Mouse (Mus musculus): Measurements from ENCODE around the gene Tm7sf2.

Gene Tm7sf2

GRCm38 (mm10) chr19:6067724-6068415 lies at the start of gene Tm7sf2:
TSS of gene Tm7sf2 (minus strand) at chr19:6068373.
- peak; percentile 78 to 86 for DNase-seq

GRCm38 (mm10) chr19:6117346-6117985 lies 49.3 kb upstream of the Tm7sf2 start:
- no peak for DNase-seq

- DNase-seq = no peak
Observed at GRCm38 (mm10) chr19:6116113-6116850, 48.1 kb upstream of the Tm7sf2 start.

- DNase-seq = no peak
Observed at GRCm38 (mm10) chr19:6113116-6113515, 44.9 kb upstream of the Tm7sf2 start.

- DNase-seq = no peak
Observed at GRCm38 (mm10) chr19:6105586-6105985, 37.4 kb upstream of the Tm7sf2 start, which contains the start of gene Naaladl1. TSS of gene Naaladl1 (plus strand) at chr19:6105782.

- DNase-seq = no peak
Observed at GRCm38 (mm10) chr19:6104476-6104875, 36.3 kb upstream of the Tm7sf2 start.

GRCm38 (mm10) chr19:6102169-6102853 lies 34.1 kb upstream of the Tm7sf2 start:
- DNase-seq = no peak

GRCm38 (mm10) chr19:6101186-6101585 lies 33.0 kb upstream of the Tm7sf2 start:
- no peak for DNase-seq

- DNase-seq = no peak
Observed at GRCm38 (mm10) chr19:6097847-6098246, 29.7 kb upstream of the Tm7sf2 start.

GRCm38 (mm10) chr19:6094119-6094518 lies 25.9 kb upstream of the Tm7sf2 start, which contains the start of gene AC131692.1:
TSS of gene AC131692.1 (plus strand) at chr19:6094419.
- DNase-seq = no peak

- no peak for DNase-seq
Observed at GRCm38 (mm10) chr19:6088841-6089240, 20.7 kb upstream of the Tm7sf2 start.

GRCm38 (mm10) chr19:6085417-6085879 lies 17.3 kb upstream of the Tm7sf2 start:
- no peak for DNase-seq

- DNase-seq = peak; percentile 98 to 99
Observed at GRCm38 (mm10) chr19:6084478-6085248, 16.5 kb upstream of the Tm7sf2 start, which contains the start of the genes Zfpl1 and Cdca5. TSS of gene Zfpl1 (minus strand) at chr19:6084956. TSS of gene Cdca5 (plus strand) at chr19:6084983.

- no peak for DNase-seq
Observed at GRCm38 (mm10) chr19:6082156-6082555, 14.0 kb upstream of the Tm7sf2 start, which contains the start of gene Gm28374. TSS of gene Gm28374 (minus strand) at chr19:6082256.

- DNase-seq = no peak
Observed at GRCm38 (mm10) chr19:6079983-6080480, 11.9 kb upstream of the Tm7sf2 start, which contains the start of gene Tmem262. TSS of gene Tmem262 (plus strand) at chr19:6080033.

- DNase-seq = peak; percentile 84 to 92
Observed at GRCm38 (mm10) chr19:6076564-6077393, 8.6 kb upstream of the Tm7sf2 start, which contains the start of gene Vps51. TSS of gene Vps51 (minus strand) at chr19:6077231.

GRCm38 (mm10) chr19:6073889-6074288 lies 5.7 kb upstream of the Tm7sf2 start:
- DNase-seq = no peak

GRCm38 (mm10) chr19:6071261-6071660 lies 3.1 kb upstream of the Tm7sf2 start:
- DNase-seq = no peak

- no peak for DNase-seq
Observed at GRCm38 (mm10) chr19:6070571-6071250, 2.5 kb upstream of the Tm7sf2 start.

GRCm38 (mm10) chr19:6069851-6070250 lies 1.7 kb upstream of the Tm7sf2 start:
- no peak for DNase-seq
